26 mouse cellular contexts compared by ENCODE assay signal in genomic region chr4:99111670-99112069, GRCm38 (mm10). TPM values are rescaled to one million over a fixed set of nuclear protein-coding genes. Genes with fewer than 3 reads are reported as not detected.
DNase-seq lines count a peak whose midpoint lies in the region; ATAC-seq and TF ChIP-seq lines count a peak whose summit lies in the region.
"Had no signal": no experiment of that assay in that cellular context is flagged by ENCODE, and none has a peak within 500 bp of the region (broad histone marks: within the 10 kb centered on the region; RNA-seq: fewer than 3 reads in every experiment).

No protein-coding gene starts in this region.

- WGBS in heart, embryonic 15.5 days: 53% methylated on average over 3 of the region's 3 CpGs

- H3K9me3 ChIP-seq in heart, embryonic 15.5 days (replicated peaks): no peaks in the 10 kb centered on the region
- no peaks in the 10 kb centered on the region for H3K9me3 ChIP-seq in MEL (replicated peaks; ENCODE audit: insufficient read depth, low read length)
- H3K9me3 ChIP-seq: embryonic facial prominence, embryonic 12.5 days; hindbrain, embryonic 15.5 days; kidney, embryonic 15.5 days; limb, embryonic 10.5 days; limb, embryonic 15.5 days had no signal

- H3K27ac ChIP-seq in heart, embryonic 15.5 days: no peak overlapping the region
- H3K27ac ChIP-seq in MEL (ENCODE audit: control insufficient read depth, low read depth, low read length): no peak overlapping the region
- H3K27ac ChIP-seq: embryonic facial prominence, embryonic 12.5 days; hindbrain, embryonic 15.5 days; kidney, embryonic 15.5 days; limb, embryonic 10.5 days; limb, embryonic 15.5 days; liver, embryonic 14.5 days had no signal

- no peaks in the 10 kb centered on the region for H3K36me3 ChIP-seq in heart, embryonic 15.5 days
- H3K36me3 ChIP-seq in MEL (ENCODE audit: control insufficient read depth in 1 of 2, insufficient read depth in 2 of 2, low read length in 2 of 2): peaks cover 0 to 7% of the 10 kb centered on the region in 2 experiments; a peak in 2 of 4 replicates
- H3K36me3 ChIP-seq: embryonic facial prominence, embryonic 12.5 days; hindbrain, embryonic 15.5 days; kidney, embryonic 15.5 days; limb, embryonic 10.5 days; limb, embryonic 15.5 days had no signal

- H3K4me1 ChIP-seq in heart, embryonic 15.5 days (replicated peaks): peaks cover 35% of the 10 kb centered on the region
- H3K4me1 ChIP-seq in MEL (ENCODE audit: control insufficient read depth in 1 of 2, insufficient read depth in 2 of 2, low read length in 2 of 2): peaks cover 5 to 6% of the 10 kb centered on the region in 2 experiments

- H3K4me2 ChIP-seq in heart, embryonic 15.5 days: no peak overlapping the region
- H3K4me2 ChIP-seq: embryonic facial prominence, embryonic 12.5 days; hindbrain, embryonic 15.5 days; kidney, embryonic 15.5 days; limb, embryonic 15.5 days had no signal

- ATAC-seq in heart, embryonic 15.5 days (replicated peaks; ENCODE audit: insufficient number of reproducible peaks, insufficient read depth, low FRiP score, low read depth): peak; percentile 22; the same call in 1 of the 2 replicates
- ATAC-seq in common myeloid progenitor, adult 5-6 weeks (replicated peaks; ENCODE audit: low read depth, poor library complexity, severe bottlenecking): peak; percentile 36; the same call in 1 of the 2 replicates
- ATAC-seq: forebrain, embryonic 14.5 days; inflammation-experienced regulatory T-cells, adult 6 months had no signal

- H3K79me2 ChIP-seq in MEL (ENCODE audit: control insufficient read depth, insufficient read depth, low read length, poor library complexity): peaks cover 17% of the 10 kb centered on the region

- no peak for TF ChIP-seq POLR2A in MEL (IDR thresholded peaks at IDR 0.05; ENCODE audit: control insufficient read depth in 1 of 2, insufficient read depth in 1 of 2, low read depth in 1 of 2, low read length in 2 of 2, poor library complexity in 1 of 2)

- no peaks in the 10 kb centered on the region for H3K27me3 ChIP-seq in heart, embryonic 15.5 days
- H3K27me3 ChIP-seq in MEL (ENCODE audit: control insufficient read depth in 1 of 2, insufficient read depth in 2 of 2, low read length in 2 of 2): no peaks in the 10 kb centered on the region
- H3K27me3 ChIP-seq: embryonic facial prominence, embryonic 12.5 days; hindbrain, embryonic 15.5 days; kidney, embryonic 15.5 days; limb, embryonic 15.5 days had no signal

- TF ChIP-seq RAD21 in MEL (IDR thresholded peaks at IDR 0.05; ENCODE audit: low read depth, low read length): no peak

- no peak for TF ChIP-seq EP300 in MEL (IDR thresholded peaks at IDR 0.05; ENCODE audit: low read depth in 1 of 2, low read length in 2 of 2)

- H3K9ac ChIP-seq in heart, embryonic 15.5 days: no peak overlapping the region
- H3K9ac ChIP-seq in MEL (ENCODE audit: control insufficient read depth, low read depth, low read length, poor library complexity, severe bottlenecking): no peak overlapping the region
- H3K9ac ChIP-seq: embryonic facial prominence, embryonic 12.5 days; hindbrain, embryonic 15.5 days; kidney, embryonic 15.5 days; limb, embryonic 15.5 days; liver, embryonic 14.5 days had no signal

- no peak for TF ChIP-seq CTCF in MEL (IDR thresholded peaks at IDR 0.05 in 2 of 3, conservative IDR thresholded peaks at IDR 0.05 in 1 of 3; ENCODE audit: control insufficient read depth in 1 of 3, insufficient read depth in 1 of 3, low read depth in 2 of 3, low read length in 3 of 3, poor library complexity in 1 of 3, severe bottlenecking in 1 of 3)

- DNase-seq in heart, adult 11 months: no peak
- DNase-seq in MEL (ENCODE audit: low read depth, low spot score) (peak; percentile 30), adipocyte (ENCODE audit: low spot score) (no peak)
- peak; percentile 32 for DNase-seq in lung, postnatal 25 days (ENCODE audit: low spot score)
- no peak for DNase-seq in embryo, embryonic 10.5 days (ENCODE audit: low spot score)
- DNase-seq: adrenal gland, postnatal 10 days; B cell, adult 2 months; cerebellum, adult 8-10 months; cerebellum, postnatal 25 days; embryo, embryonic 11 days; heart, postnatal 4 days; kidney, adult 18-20 months; kidney, postnatal 4 days; layer of hippocampus, postnatal 36 days; midbrain, embryonic 14.5 days; thymus, postnatal 4 days had no signal

- H3K4me3 ChIP-seq in heart, embryonic 15.5 days: no peak overlapping the region
- no peak overlapping the region for H3K4me3 ChIP-seq in MEL (ENCODE audit: control insufficient read depth in 1 of 2, insufficient read depth in 1 of 2, low read depth in 2 of 2, low read length in 2 of 2)
- H3K4me3 ChIP-seq: embryonic facial prominence, embryonic 12.5 days; hindbrain, embryonic 15.5 days; kidney, embryonic 15.5 days; limb, embryonic 10.5 days; limb, embryonic 15.5 days had no signal

TF ChIP-seq in MEL, 35 proteins besides CTCF, POLR2A, EP300 and RAD21:
- TF ChIP-seq USF2 (IDR thresholded peaks at IDR 0.05; ENCODE audit: borderline replicate concordance in 1 of 2, insufficient read depth in 1 of 2, low read depth in 1 of 2, low read length in 2 of 2) (no peak), TAL1 (IDR thresholded peaks at IDR 0.05; ENCODE audit: low read length) (no peak), MYC (IDR thresholded peaks at IDR 0.05; ENCODE audit: low read depth, low read length) (no peak), ZMIZ1 (IDR thresholded peaks at IDR 0.05; ENCODE audit: low read depth, low read length) (no peak), CHD2 (IDR thresholded peaks at IDR 0.05; ENCODE audit: low read length) (no peak), USF1 (IDR thresholded peaks at IDR 0.05; ENCODE audit: low read depth, low read length) (no peak), MAX (IDR thresholded peaks at IDR 0.05; ENCODE audit: low read length) (no peak), BHLHE40 (IDR thresholded peaks at IDR 0.05; ENCODE audit: borderline replicate concordance, low read depth, low read length) (no peak), SMC3 (IDR thresholded peaks at IDR 0.05; ENCODE audit: low read depth, low read length) (no peak), E2F4 (IDR thresholded peaks at IDR 0.05; ENCODE audit: borderline replicate concordance, low read depth, low read length) (no peak), MEF2A (IDR thresholded peaks at IDR 0.05; ENCODE audit: extremely low read depth, insufficient replicate concordance, low read depth, low read length, poor library complexity, severe bottlenecking) (no peak), MXI1 (IDR thresholded peaks at IDR 0.05; ENCODE audit: low read depth, low read length) (no peak), POLR2AphosphoS5 (IDR thresholded peaks at IDR 0.05; ENCODE audit: borderline replicate concordance, low read depth, low read length) (no peak), MAZ (IDR thresholded peaks at IDR 0.05; ENCODE audit: low read depth, low read length) (no peak), RCOR1 (IDR thresholded peaks at IDR 0.05; ENCODE audit: low read depth, low read length) (no peak), TCF12 (IDR thresholded peaks at IDR 0.05; ENCODE audit: low read depth, low read length) (no peak), GABPA (IDR thresholded peaks at IDR 0.05; ENCODE audit: low read depth, low read length) (no peak), JUND (IDR thresholded peaks at IDR 0.05; ENCODE audit: low read depth, low read length) (no peak), ZKSCAN1 (IDR thresholded peaks at IDR 0.05; ENCODE audit: low read depth, low read length) (no peak)
TF ChIP-seq in MEL: peak in this region for 0.

RNA-seq across cellular contexts. Expression of gene Dock7, which starts 9.0 kb away (rescaled TPM):
- 20.1 and 25.5 TPM in 2 replicates for polyA plus RNA-seq in heart, embryonic 15.5 days (2015; fragmentation: Nextera tagmentation; extraction: Ambion mirVana)
- total RNA-seq in MEL (2012; rRNA removed): 19.8 and 21.0 TPM in 2 replicates
- 10 to 100 TPM in 1 of 2 experiments, not detected in 1; 19.5 TPM for polyA plus RNA-seq in MEL (2012; ENCODE audit: insufficient read depth in 1 of 2, insufficient read length in 2 of 2, low read depth in 1 of 2, low replicate concordance in 2 of 2, missing spikeins in 1 of 2)
- total RNA-seq in common myeloid progenitor, adult 5-6 weeks (2017): 28.5 and 37.9 TPM in 2 replicates

Comparison
In these comparisons a context has a peak if more than half of its experiments do, and no peak if none do; other contexts are left out.
1. DNase-seq: peak in MEL (single experiment) and lung, postnatal 25 days (single experiment); none in heart, adult 11 months (single experiment), embryo, embryonic 10.5 days (single experiment) and adipocyte (single experiment).